Mouse (Mus musculus) olfactory bulb, adult 2 months (tissue): ENCODE data around the gene Fads2.

Experiments used
- CTCF ChIP-seq: fragments of 200-500 bp; IDR thresholded peaks from 2 replicates; pipeline ENCODE4 v1.5.1; 2012; ENCODE audit warnings: low read depth, mild to moderate bottlenecking, low read length, moderate library complexity; ENCODE audit not compliant: insufficient read depth
- POLR2A ChIP-seq: fragments of 200-500 bp; IDR thresholded peaks from 2 replicates; pipeline ENCODE4 v1.6.1; 2012; ENCODE audit warnings: mild to moderate bottlenecking, low read depth, low read length, moderate library complexity; ENCODE audit not compliant: insufficient read depth

DNA sequence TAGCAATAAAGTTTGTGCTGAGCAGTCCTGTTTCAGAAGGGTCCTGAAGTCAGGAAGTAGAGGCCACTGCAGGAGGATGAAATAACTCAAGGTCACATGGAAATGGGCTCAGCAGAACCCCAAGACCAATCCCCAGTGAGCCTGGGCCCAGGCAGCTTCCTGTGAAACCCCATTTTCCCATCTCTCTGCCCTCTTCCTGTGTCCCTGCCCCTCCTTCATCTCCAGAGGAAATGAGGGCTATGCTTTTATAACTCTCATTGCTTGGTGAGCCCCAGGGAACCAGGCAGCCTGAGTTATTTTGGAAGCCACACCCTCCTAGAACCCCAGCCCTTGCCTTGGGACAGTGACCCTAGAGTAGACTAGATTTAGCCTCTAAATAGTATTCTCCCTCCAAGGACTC, 52.0 kb downstream of the Fads2 start:
- TF ChIP-seq CTCF (no peak), POLR2A (no peak)
